Mouse (Mus musculus) T-helper 2 cell (primary cell): ENCODE results near the gene Fgf23.

Source experiments
- in situ Hi-C: fragments of 300-600 bp; cut with MboI, MseI; formaldehyde crosslinking; loops from one replicate; pipeline ENCODE4 v1.15.1; 2025; ENCODE audit warnings: high pct_unique_total_duplicates

Fgf23 gene

GRCm38 (mm10) chr6:127072817-127073216 is at the start of gene Fgf23:
Gene Fgf23 (plus strand): TSS chr6:127072902.
- in situ Hi-C loops, result no loop called here

GRCm38 (mm10) chr6:127024836-127025235 is 47.9 kb upstream of the Fgf23 start:
- in situ Hi-C loops, result loop anchor here (5.0 kb wide), 1 partner anchor 48 kb away; no protein-coding TSS in a partner anchor

- in situ Hi-C loops, result loop anchor here (5.0 kb wide), 1 partner anchor 77 kb away; no protein-coding TSS in a partner anchor
These were observed 37.9 kb upstream of the Fgf23 start for GRCm38 (mm10) chr6:127034760-127035159.

GRCm38 (mm10) chr6:127044909-127045308 is 27.8 kb upstream of the Fgf23 start:
- in situ Hi-C loops, result no loop called here

GRCm38 (mm10) chr6:127050847-127051246 is 21.9 kb upstream of the Fgf23 start:
- in situ Hi-C loops, result no loop called here

- in situ Hi-C loops, result no loop called here
These were observed 15.6 kb upstream of the Fgf23 start for GRCm38 (mm10) chr6:127056990-127057588.

GRCm38 (mm10) chr6:127059975-127060374 is 12.7 kb upstream of the Fgf23 start:
- in situ Hi-C loops, result no loop called here

GRCm38 (mm10) chr6:127063915-127064314 is 8.8 kb upstream of the Fgf23 start:
- in situ Hi-C loops, result no loop called here

GRCm38 (mm10) chr6:127064815-127065214 is 7.9 kb upstream of the Fgf23 start:
- in situ Hi-C loops, result no loop called here

GRCm38 (mm10) chr6:127079867-127080731 is 7.4 kb downstream of the Fgf23 start:
- in situ Hi-C loops, result no loop called here

- in situ Hi-C loops, result no loop called here
These were observed 9.1 kb downstream of the Fgf23 start for GRCm38 (mm10) chr6:127081820-127082219.

GRCm38 (mm10) chr6:127086739-127087138 is 14.0 kb downstream of the Fgf23 start:
- in situ Hi-C loops, result no loop called here

GRCm38 (mm10) chr6:127094565-127094964 is 21.9 kb downstream of the Fgf23 start:
- in situ Hi-C loops, result no loop called here

GRCm38 (mm10) chr6:127103506-127104275 is 31.0 kb downstream of the Fgf23 start:
- in situ Hi-C loops, result loop anchor here (10.0 kb wide), 2 partner anchors 149 to 1321 kb away; partner anchors contain the start of gene Itfg2

GRCm38 (mm10) chr6:127104396-127105029 is 31.8 kb downstream of the Fgf23 start:
- in situ Hi-C loops, result loop anchor here (10.0 kb wide), 2 partner anchors 150 to 1320 kb away; partner anchors contain the start of gene Itfg2

GRCm38 (mm10) chr6:127105107-127105506 is 32.4 kb downstream of the Fgf23 start:
- in situ Hi-C loops, result loop anchor here (10.0 kb wide), 2 partner anchors 150 to 1320 kb away; partner anchors contain the start of gene Itfg2

GRCm38 (mm10) chr6:127106189-127106588 is 33.5 kb downstream of the Fgf23 start:
- in situ Hi-C loops, result loop anchor here (10.0 kb wide), 2 partner anchors 151 to 1319 kb away; partner anchors contain the start of gene Itfg2

- in situ Hi-C loops, result loop anchor here (10.0 kb wide), 2 partner anchors 152 to 1318 kb away; partner anchors contain the start of gene Itfg2
These were observed 34.0 kb downstream of the Fgf23 start for GRCm38 (mm10) chr6:127106726-127107125.

GRCm38 (mm10) chr6:127107413-127107812 is 34.7 kb downstream of the Fgf23 start:
- in situ Hi-C loops, result loop anchor here (10.0 kb wide), 2 partner anchors 153 to 1317 kb away; partner anchors contain the start of gene Itfg2

GRCm38 (mm10) chr6:127108368-127109060 is 35.8 kb downstream of the Fgf23 start:
- in situ Hi-C loops, result loop anchor here (10.0 kb wide), 2 partner anchors 154 to 1316 kb away; partner anchors contain the start of gene Itfg2
